Mouse (Mus musculus) urinary bladder, postnatal 25 days (tissue): ENCODE data around the gene Ezr.

Source experiments
- DNase-seq: peaks from one replicate; pipeline ENCODE4 v3.0.0; 2022; ENCODE audit warnings: low spot score

The Ezr gene

GRCm38 (mm10) chr17:6789581-6790118, 7.1 kb upstream of the Ezr start:
- no peak for DNase-seq

- no peak for DNase-seq
Measured at GRCm38 (mm10) chr17:6789103-6789502, 6.5 kb upstream of the Ezr start.

GRCm38 (mm10) chr17:6787241-6787640, 4.7 kb upstream of the Ezr start:
- DNase-seq, result no peak

GRCm38 (mm10) chr17:6783756-6784357, 1.3 kb upstream of the Ezr start:
- DNase-seq, result no peak

- DNase-seq, result peak; percentile 52
Measured at GRCm38 (mm10) chr17:6783006-6783661, 550 bp upstream of the Ezr start.

GRCm38 (mm10) chr17:6782033-6782526, 504 bp downstream of the Ezr start:
- peak; percentile 27 for DNase-seq

- DNase-seq, result no peak
Measured at GRCm38 (mm10) chr17:6781273-6781672, 1.3 kb downstream of the Ezr start.

GRCm38 (mm10) chr17:6780521-6781115, 2.0 kb downstream of the Ezr start:
- no peak for DNase-seq

GRCm38 (mm10) chr17:6779632-6780031, 3.0 kb downstream of the Ezr start:
- no peak for DNase-seq

GRCm38 (mm10) chr17:6778771-6779509, 3.6 kb downstream of the Ezr start:
- DNase-seq, result no peak

GRCm38 (mm10) chr17:6778332-6778683, 4.3 kb downstream of the Ezr start:
- no peak for DNase-seq

GRCm38 (mm10) chr17:6777629-6778331, 4.8 kb downstream of the Ezr start:
- no peak for DNase-seq

- no peak for DNase-seq
Measured at GRCm38 (mm10) chr17:6777061-6777460, 5.5 kb downstream of the Ezr start.

GRCm38 (mm10) chr17:6776576-6776975, 6.0 kb downstream of the Ezr start:
- no peak for DNase-seq

- no peak for DNase-seq
Measured at GRCm38 (mm10) chr17:6776123-6776522, 6.5 kb downstream of the Ezr start.

- no peak for DNase-seq
Measured at GRCm38 (mm10) chr17:6775671-6776070, 6.9 kb downstream of the Ezr start.

GRCm38 (mm10) chr17:6775221-6775620, 7.4 kb downstream of the Ezr start:
- no peak for DNase-seq

GRCm38 (mm10) chr17:6773249-6773966, 9.2 kb downstream of the Ezr start:
- no peak for DNase-seq

- no peak for DNase-seq
Measured at GRCm38 (mm10) chr17:6772490-6772773, 10.2 kb downstream of the Ezr start.

GRCm38 (mm10) chr17:6771661-6772489, 10.7 kb downstream of the Ezr start:
- no peak for DNase-seq

GRCm38 (mm10) chr17:6769602-6770001, 13.0 kb downstream of the Ezr start:
- DNase-seq, result no peak
